Mouse (Mus musculus) intestine, embryonic 14.5 days (tissue): ENCODE data around the gene Pitpnc1. TPM values are rescaled to one million over a fixed set of nuclear protein-coding genes. Genes with fewer than 3 reads are reported as not detected.
"Not testable (repeated sequence)": the region's sequence is repeated elsewhere in the genome, so short reads cannot be mapped to it uniquely, and the experiment has no call there.

ENCODE experiments used
- ATAC-seq: fragments of 200-750 bp; cut with Nextera tagmentation; replicated peaks from 2 replicates; pipeline ENCODE4 v1.8.0; 2017; ENCODE audit warnings: low read depth, moderate number of reproducible peaks, moderate TSS enrichment, moderate library complexity; ENCODE audit not compliant: low FRiP score, low TSS enrichment
- DNase-seq: peaks from one replicate; pipeline ENCODE4 v3.0.0-alpha.2; 2018; ENCODE audit warnings: low spot score
- H3K27ac ChIP-seq: fragments of 300-500 bp; sonication (generic); 2 replicates; pipeline ENCODE4 v1.5.1; 2014; ENCODE audit warnings: low read depth, mild to moderate bottlenecking, control low read depth
- H3K27me3 ChIP-seq: fragments of 300-500 bp; sonication (generic); replicated peaks from 2 replicates; pipeline ENCODE4 v1.6.1; 2014; ENCODE audit warnings: low read length, control low read depth; ENCODE audit not compliant: control insufficient read depth, insufficient read depth
- H3K36me3 ChIP-seq: fragments of 300-500 bp; sonication (generic); 2 replicates; pipeline ENCODE4 v1.6.1; 2014; ENCODE audit warnings: low read length, control low read depth; ENCODE audit not compliant: control insufficient read depth, insufficient read depth
- H3K4me1 ChIP-seq: fragments of 300-500 bp; sonication (generic); replicated peaks from 2 replicates; pipeline ENCODE4 v1.6.1; 2014; ENCODE audit warnings: low read length, control low read depth, mixed read lengths; ENCODE audit not compliant: control insufficient read depth, insufficient read depth
- H3K4me2 ChIP-seq: fragments of 300-500 bp; sonication (generic); 2 replicates; pipeline ENCODE4 v1.6.1; 2014; ENCODE audit warnings: low read length
- H3K4me3 ChIP-seq: fragments of 300-500 bp; sonication (generic); 2 replicates; pipeline ENCODE4 v1.5.1; 2014; ENCODE audit warnings: low read depth, low read length, control low read depth, mixed read lengths
- H3K9ac ChIP-seq: fragments of 300-500 bp; sonication (generic); 2 replicates; pipeline ENCODE4 v1.6.1; 2014; ENCODE audit warnings: mild to moderate bottlenecking, low read length
- H3K9me3 ChIP-seq: fragments of 300-500 bp; sonication (generic); 2 replicates; pipeline ENCODE4 v1.6.1; 2016; ENCODE audit warnings: low read length, control low read depth; ENCODE audit not compliant: control insufficient read depth
- WGBS: fragments of 180-500 bp; shearing (Covaris S2); extraction: QIAGEN DNeasy Blood & Tissue Kit; methylation state at CpG from one replicate; pipeline ENCODE4 v1.1.7; 2014; 5-methylcytosine and 5-hydroxymethylcytosine counted together
- polyA plus RNA-seq: library from polyadenylated mRNA; unstranded; fragments of >200 nt; fragmentation: Nextera tagmentation; extraction: Ambion mirVana; gene quantifications from 2 replicates; pipeline ENCODE4 v1.2.1, GENCODE M21; 2014

Gene Pitpnc1
- 18.2 and 22.1 TPM in 2 replicates for polyA plus RNA-seq

- Histone ChIP-seq H3K27me3 (no peaks in the 10 kb centered on the region), H3K9me3 (no peaks in the 10 kb centered on the region), H3K4me2 (peak within 1 kb of the TSS; percentile 85), H3K4me1 (peaks cover 16% of the 10 kb centered on the region), H3K27ac (peak within 1 kb of the TSS; percentile 87), H3K9ac (peak within 1 kb of the TSS; percentile 84), H3K36me3 (no peaks in the 10 kb centered on the region), H3K4me3 (peak within 1 kb of the TSS; percentile 90)
- ATAC-seq: peak; percentile 78
- no peak for DNase-seq
- WGBS: under 1% methylated on average over 37 of the region's 37 CpGs
Observed at GRCm38 (mm10) chr11:107470521-107471041, at the start of gene Pitpnc1. TSS of gene Pitpnc1 (minus strand) at chr11:107470699.

GRCm38 (mm10) chr11:107518645-107519429, 48.3 kb upstream of the Pitpnc1 start:
- ATAC-seq: no peak
- H3K4me3 ChIP-seq: no peak overlapping the region
- H3K27ac ChIP-seq: no peak overlapping the region

GRCm38 (mm10) chr11:107516387-107516786, 45.9 kb upstream of the Pitpnc1 start:
- Histone ChIP-seq H3K36me3 (no peaks in the 10 kb centered on the region), H3K4me3 (no peak overlapping the region), H3K27me3 (no peaks in the 10 kb centered on the region), H3K4me2 (no peak overlapping the region), H3K27ac (no peak overlapping the region), H3K4me1 (no peaks in the 10 kb centered on the region), H3K9me3 (no peaks in the 10 kb centered on the region), H3K9ac (no peak overlapping the region)
- DNase-seq: no peak
- 93% methylated on average over 2 of the region's 2 CpGs for WGBS
- no peak for ATAC-seq

More at GRCm38 (mm10) chr11:107518645-107519429, 48.3 kb upstream of the Pitpnc1 start:
- Histone ChIP-seq H3K4me1 (no peaks in the 10 kb centered on the region), H3K27me3 (no peaks in the 10 kb centered on the region), H3K9ac (no peak overlapping the region), H3K36me3 (no peaks in the 10 kb centered on the region), H3K9me3 (no peaks in the 10 kb centered on the region), H3K4me2 (no peak overlapping the region)
- 57% methylated on average over 5 of the region's 5 CpGs for WGBS
- no peak for DNase-seq

- H3K4me1 ChIP-seq: peaks cover 7% of the 10 kb centered on the region; the same call in 1 of the 2 replicates
- no peak overlapping the region for H3K4me3 ChIP-seq
- no peaks in the 10 kb centered on the region for H3K9me3 ChIP-seq
- H3K36me3 ChIP-seq: no peaks in the 10 kb centered on the region
- no peak for DNase-seq
- no peak overlapping the region for H3K4me2 ChIP-seq
- H3K27ac ChIP-seq: no peak overlapping the region
- WGBS: 71% methylated on average over 10 of the region's 10 CpGs
- no peak overlapping the region for H3K9ac ChIP-seq
- ATAC-seq: no peak
- 0 out of 2 replicates have a peak, but pooled peaks cover 2% of the 10 kb centered on the region for H3K27me3 ChIP-seq
Observed at GRCm38 (mm10) chr11:107513047-107513446, 42.5 kb upstream of the Pitpnc1 start.

GRCm38 (mm10) chr11:107511954-107512353, 41.5 kb upstream of the Pitpnc1 start:
- not testable (repeated sequence) for H3K27ac ChIP-seq, H3K4me3 ChIP-seq, H3K27me3 ChIP-seq, H3K4me2 ChIP-seq, H3K9ac ChIP-seq, H3K36me3 ChIP-seq, H3K4me1 ChIP-seq, H3K9me3 ChIP-seq
- ATAC-seq: 0 out of 2 replicates have a peak, but pooled peaks have one; percentile 15
- peak; percentile 76 for DNase-seq
- WGBS: 51% methylated on average over 5 of the region's 5 CpGs

GRCm38 (mm10) chr11:107510362-107511269, 40.1 kb upstream of the Pitpnc1 start:
- ATAC-seq (no peak), DNase-seq (peak; percentile 63)
- no peak overlapping the region for H3K27ac ChIP-seq
- H3K27me3 ChIP-seq: 0 out of 2 replicates have a peak, but pooled peaks cover 2% of the 10 kb centered on the region
- H3K4me1 ChIP-seq: peaks cover 7% of the 10 kb centered on the region; the same call in 1 of the 2 replicates
- H3K36me3 ChIP-seq: no peaks in the 10 kb centered on the region
- H3K9me3 ChIP-seq: no peaks in the 10 kb centered on the region
- H3K4me3 ChIP-seq: 0 out of 2 replicates have a peak overlapping the region, but pooled peaks have one; percentile 8
- WGBS: 6% methylated on average over 18 of the region's 18 CpGs
- no peak overlapping the region; the same call in 1 of the 2 replicates for H3K9ac ChIP-seq
- peak overlapping the region; percentile 45 for H3K4me2 ChIP-seq

GRCm38 (mm10) chr11:107509631-107510338, 39.3 kb upstream of the Pitpnc1 start:
- Histone ChIP-seq H3K9me3 (no peaks in the 10 kb centered on the region), H3K4me3 (no peak overlapping the region), H3K36me3 (no peaks in the 10 kb centered on the region), H3K27ac (no peak overlapping the region), H3K9ac (no peak overlapping the region), H3K4me2 (no peak overlapping the region), H3K4me1 (peaks cover 7% of the 10 kb centered on the region; the same call in 1 of the 2 replicates), H3K27me3 (0 out of 2 replicates have a peak, but pooled peaks cover 2% of the 10 kb centered on the region)
- ATAC-seq: no peak
- no peak for DNase-seq
- WGBS: 21% methylated on average over 11 of the region's 11 CpGs
